Mouse (Mus musculus) gastrocnemius, postnatal 25 days (tissue): ENCODE measurements around the gene Rasgrf2. TPM values are rescaled to one million over a fixed set of nuclear protein-coding genes. Genes with fewer than 3 reads are reported as not detected.
"Not testable (repeated sequence)": the region's sequence is repeated elsewhere in the genome, so short reads cannot be mapped to it uniquely, and the experiment has no call there.

Source experiments
- DNase-seq: peaks from one replicate; pipeline ENCODE4 v3.0.0; 2022
- long read RNA-seq, 2 experiments: library from polyadenylated mRNA; stranded (forward); transcript quantifications; one replicate each; pipeline ENCODE4 v2.0.0; 2021
- total RNA-seq, 2 experiments: library from RNA; stranded (reverse); gene quantifications; 1 replicate in 1 of 2; 2 replicates in 1 of 2; pipeline ENCODE4 v1.2.3; 2021

Rasgrf2 gene
- 1 to 10 TPM; 3.3 to 4.8 TPM for total RNA-seq
- long read RNA-seq, experiment 1, result 0 reads
- long read RNA-seq, experiment 2, result 0 reads

GRCm38 (mm10) chr13:92131384-92132150 lies at the start of gene Rasgrf2:
Gene Rasgrf2, minus strand, starts transcription at chr13:92131656.
- peak; percentile 17 for DNase-seq

DNA sequence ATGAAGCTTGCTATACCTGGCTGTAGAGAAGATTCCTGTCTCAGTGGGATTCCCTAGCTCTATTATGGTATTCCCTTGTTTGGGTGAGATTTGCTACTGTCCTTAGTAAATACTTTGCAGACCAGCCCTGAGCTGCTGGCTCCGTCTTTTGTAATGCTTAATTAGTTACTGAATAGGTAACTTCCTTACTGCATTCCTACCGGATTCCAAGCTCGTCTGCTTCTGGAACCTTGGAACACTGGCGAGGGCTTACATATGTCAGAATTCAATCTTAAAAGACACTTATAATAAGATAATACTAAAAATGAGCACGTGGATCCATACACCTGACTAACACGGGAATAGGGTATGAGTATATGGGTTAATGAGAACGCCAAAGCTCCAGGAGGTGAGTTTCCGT lies 41.2 kb upstream of the Rasgrf2 start:
- not testable (repeated sequence) for DNase-seq

DNA sequence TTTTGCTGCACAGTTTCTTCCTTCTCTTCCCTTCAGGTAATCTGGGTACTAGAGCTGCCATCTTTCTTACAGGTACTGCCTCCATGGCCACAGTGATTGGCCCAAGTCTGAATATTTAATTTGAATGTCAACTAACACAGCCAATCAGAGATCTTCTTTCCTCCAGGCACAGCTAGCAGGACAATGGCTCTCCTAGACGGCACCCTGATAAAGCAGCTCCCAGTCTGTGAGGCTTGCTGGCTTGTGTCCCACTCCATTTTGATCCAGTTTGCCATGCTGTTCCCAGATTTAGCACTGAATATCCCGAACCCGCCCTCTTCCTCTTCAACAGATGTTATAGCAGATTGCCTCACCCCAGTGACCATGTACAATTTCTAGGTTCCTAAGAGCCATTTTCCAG lies 19.1 kb upstream of the Rasgrf2 start:
- peak; percentile 5 for DNase-seq

GRCm38 (mm10) chr13:92148858-92149257 lies 17.4 kb upstream of the Rasgrf2 start:
- DNase-seq, result no peak

DNA sequence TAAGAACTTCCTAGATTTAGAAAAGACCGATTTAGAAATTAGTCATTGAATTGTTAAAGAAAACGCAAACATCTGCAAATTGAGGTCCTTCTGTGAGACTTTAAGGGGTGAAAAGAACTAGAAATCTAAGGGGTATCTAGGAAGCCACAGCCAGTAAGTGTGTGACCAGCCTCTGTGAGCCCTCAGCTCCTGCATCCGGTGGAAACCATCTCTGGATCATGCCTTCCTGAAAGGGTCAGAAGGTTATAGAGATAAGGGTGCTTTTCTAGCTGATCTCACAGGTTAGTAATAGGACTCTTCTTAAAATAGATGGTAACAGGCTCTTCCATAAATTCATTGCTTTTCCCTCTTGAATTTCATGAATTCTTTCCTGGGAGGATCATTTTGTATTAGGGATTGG lies 3.3 kb upstream of the Rasgrf2 start:
- DNase-seq, result no peak

DNA sequence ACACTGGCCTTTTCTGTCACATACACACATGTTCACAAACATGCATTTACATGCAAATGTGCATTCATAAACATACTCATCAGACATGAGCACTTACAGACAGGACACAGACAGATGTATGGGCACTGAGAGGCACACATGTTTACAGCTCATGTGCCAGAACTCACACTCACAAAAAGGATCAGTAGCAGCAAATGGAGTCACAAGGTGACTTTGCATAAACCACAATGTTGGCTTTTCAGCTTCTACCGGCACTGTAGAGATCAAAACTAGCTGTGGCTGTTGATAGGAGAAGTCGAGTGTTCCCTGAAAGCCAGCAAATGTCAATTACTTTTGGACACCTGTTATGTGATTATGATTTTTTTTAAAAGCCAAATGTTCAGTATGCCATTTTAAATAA lies 1.1 kb upstream of the Rasgrf2 start:
- DNase-seq, result no peak

DNA sequence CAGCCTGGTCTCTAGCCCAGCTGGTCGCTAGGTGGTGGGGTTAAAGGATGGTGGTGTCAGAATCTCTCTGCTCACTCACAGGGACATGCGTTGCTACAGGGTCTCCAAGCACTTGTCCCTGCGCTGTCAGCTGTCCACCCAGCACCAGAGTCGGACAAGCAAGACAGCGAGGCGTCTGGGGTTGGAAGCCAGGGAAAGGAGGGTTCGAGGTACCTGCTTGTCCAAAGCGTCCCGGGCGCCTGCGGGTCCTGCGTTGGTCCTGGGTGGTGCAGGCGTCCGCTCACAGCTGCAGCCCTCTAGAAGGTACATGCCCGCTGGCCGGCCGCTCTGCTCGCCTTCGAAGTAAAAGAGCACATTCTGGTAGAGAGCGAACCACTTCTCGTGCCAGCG lies 467 bp downstream of the Rasgrf2 start:
- DNase-seq, result no peak

DNA sequence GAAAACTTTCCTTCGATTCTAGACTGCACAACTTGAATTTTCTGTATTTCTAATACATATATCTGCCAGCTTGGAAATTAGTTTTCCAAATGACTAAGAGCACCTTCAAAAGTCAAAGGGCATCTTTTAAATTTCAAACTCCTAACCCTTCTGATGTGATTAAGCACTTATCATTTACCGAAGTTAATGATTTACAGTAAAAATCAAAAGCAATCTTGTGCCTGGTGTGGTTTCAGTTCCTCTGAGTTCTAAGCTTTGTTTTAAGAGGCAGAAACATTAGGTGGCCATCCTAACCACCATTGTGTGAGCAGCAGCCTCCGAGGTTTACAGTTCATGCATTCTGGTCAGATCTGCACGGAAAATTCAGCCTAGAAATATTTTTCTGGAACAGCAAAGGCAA lies 1.6 kb downstream of the Rasgrf2 start:
- no peak for DNase-seq

DNA sequence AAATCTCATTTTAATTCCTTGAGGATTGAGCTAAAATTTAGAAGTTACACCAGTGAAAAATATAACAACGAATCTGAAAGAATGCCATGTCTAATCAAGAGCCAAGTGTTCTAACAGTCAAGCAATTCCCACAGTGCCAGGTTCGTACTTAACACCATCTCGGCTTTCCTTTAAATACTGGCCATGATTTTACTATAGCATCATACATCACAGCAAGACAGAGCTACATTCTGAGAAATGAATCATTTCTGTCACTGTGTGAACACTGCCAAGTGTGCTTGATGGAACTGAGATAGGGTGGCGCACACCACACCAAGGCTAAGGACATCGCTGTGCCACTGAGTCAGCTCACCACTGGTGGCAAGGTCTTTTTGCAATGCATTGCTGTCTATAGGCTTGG lies 5.6 kb downstream of the Rasgrf2 start:
- no peak for DNase-seq

DNA sequence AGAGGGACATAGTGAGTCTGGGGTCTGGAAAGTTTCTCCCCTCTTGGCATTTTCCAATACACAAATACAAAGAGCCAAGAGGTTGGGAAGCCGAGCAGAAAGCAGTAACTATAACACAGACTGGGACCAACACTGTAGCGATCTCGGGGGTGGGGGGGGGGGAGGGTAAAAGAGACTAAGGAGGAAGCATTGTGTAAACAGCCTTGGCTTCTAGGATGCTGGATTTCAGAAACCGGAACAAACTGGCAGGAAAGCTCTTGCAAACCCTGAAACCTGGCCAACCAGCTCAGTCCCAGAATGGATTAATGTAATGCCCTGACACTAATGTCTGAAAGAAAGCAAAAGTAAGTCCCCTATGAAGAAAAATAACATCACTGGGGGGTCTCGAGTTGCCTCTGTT lies 11.8 kb downstream of the Rasgrf2 start:
- no peak for DNase-seq

- no peak for DNase-seq
These were observed 17.4 kb downstream of the Rasgrf2 start for GRCm38 (mm10) chr13:92114076-92114475.

DNA sequence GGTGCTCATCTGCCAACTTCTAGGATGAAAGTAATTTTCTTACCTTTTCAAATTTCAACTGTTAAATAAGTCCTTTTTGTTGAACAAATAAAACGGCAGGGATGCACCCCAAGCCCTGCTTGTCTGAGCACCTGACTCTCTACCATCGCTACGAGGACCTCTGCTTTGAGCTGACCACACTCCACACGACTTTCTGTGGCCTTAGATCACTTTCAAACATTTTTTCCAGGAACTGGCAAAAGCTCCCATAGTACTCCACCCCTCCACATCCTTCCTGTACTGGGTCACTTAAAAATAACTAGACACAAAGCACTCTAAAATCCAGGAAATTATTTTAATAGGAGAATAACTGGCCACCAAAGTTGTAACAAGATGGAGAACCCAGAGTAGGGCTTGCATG lies 23.2 kb downstream of the Rasgrf2 start:
- DNase-seq, result no peak

- no peak for DNase-seq
These were observed 27.2 kb downstream of the Rasgrf2 start for GRCm38 (mm10) chr13:92104259-92104658.

DNA sequence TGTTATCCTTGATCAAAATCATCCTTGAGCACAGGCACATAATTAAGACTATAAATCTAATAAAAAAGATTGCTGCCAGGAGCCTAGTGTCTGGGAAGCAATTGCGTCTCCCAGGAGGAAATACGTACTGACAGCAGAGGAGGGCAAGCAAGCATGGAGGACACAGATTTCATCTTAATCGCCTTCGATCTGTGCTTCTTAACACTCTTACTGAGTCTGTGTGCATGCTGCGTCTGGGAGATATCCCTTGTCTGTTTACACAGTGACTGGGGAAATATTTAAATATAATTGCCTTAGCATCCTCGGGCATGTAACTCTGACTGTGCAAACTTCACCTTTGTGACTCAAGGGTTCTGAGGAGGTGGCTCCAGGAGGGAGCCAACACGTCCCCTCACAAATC lies 33.0 kb downstream of the Rasgrf2 start:
- DNase-seq, result no peak

DNA sequence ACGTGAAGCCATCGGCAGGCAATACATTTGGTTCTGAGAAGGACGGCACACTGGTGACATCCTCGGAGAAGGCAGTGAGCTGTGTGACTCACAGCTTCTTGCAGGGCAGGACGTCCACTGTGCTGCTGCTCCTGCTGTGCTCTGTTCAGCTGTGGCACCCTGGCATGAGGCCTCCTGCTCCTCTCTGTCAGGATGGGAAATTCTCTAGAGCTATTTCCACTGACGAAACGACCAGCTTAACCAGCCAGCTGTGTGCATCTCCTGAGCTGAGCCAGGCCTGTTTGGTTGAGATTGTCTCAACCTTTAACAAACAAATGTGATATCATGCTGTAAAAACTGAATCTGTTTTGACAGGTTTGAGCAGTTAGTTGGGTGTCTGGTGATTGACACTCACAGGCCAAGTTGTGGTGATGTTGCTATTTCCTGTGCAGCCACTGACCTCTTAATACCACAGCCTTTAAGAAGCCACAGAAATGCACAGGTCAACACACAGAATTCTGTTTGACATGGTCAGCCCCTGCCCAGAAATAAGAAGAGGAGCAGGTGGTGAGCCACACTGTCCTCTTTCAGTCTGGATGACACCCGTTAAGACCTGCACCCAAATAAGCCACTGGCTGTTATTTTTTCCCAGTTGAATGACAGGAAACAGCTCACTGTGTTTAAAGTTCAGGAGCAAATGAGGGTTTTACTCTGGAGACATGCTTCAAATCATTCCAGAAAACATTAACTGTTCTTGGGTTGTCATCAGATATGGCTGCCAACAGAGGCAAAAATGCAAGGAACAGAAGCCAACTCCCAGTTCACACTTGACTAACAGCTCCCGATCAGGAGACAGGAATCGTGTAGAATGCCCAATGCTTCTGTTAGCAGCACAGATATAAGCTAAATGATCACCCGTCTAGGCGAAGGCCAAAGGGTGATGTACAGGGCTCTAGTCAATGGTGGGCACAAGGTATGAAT lies 36.0 kb downstream of the Rasgrf2 start:
- no peak for DNase-seq

GRCm38 (mm10) chr13:92093712-92094290 lies 37.7 kb downstream of the Rasgrf2 start:
- no peak for DNase-seq

GRCm38 (mm10) chr13:92073111-92073510 lies 58.3 kb downstream of the Rasgrf2 start:
- no peak for DNase-seq

DNA sequence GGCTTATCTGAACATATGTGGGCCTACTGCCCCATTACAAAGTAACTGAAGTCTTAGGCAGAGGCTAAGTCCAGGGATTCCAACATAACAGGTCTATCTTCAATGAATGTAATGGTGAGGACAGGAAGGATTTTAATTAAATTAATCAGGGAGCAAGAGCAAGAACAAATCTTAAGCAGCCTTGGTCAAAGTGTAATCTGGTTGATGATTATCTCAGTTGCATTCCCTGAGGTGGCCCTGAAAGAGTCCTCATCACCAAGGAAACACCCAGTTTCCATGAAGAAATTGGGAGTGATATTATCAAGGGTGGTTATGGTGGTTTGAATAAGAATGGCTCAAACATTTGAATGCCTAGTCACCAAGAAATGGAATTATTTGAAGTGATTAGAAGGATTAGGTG lies 62.8 kb downstream of the Rasgrf2 start:
- DNase-seq, result no peak

DNA sequence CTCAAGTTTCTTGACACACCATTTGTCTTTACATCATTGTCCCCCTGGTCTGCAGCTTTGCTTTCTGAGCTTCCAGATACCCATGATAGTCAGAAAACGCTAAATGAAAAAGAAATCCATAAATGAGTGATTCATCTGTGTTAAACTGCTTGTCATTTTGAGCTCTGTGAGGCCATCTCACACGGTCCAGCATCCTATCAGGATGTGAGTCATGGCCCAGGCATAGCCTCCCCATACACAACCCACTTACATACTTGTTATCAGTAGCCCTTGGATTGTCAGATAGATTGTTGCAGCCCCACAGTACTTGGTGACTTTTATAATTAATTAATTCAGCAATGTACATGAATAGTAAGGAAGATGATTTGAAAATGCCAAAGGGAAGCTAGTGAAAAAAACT lies 63.6 kb downstream of the Rasgrf2 start:
- no peak for DNase-seq

- DNase-seq, result no peak
These were observed 77.7 kb downstream of the Rasgrf2 start for GRCm38 (mm10) chr13:92053748-92054147.

DNA sequence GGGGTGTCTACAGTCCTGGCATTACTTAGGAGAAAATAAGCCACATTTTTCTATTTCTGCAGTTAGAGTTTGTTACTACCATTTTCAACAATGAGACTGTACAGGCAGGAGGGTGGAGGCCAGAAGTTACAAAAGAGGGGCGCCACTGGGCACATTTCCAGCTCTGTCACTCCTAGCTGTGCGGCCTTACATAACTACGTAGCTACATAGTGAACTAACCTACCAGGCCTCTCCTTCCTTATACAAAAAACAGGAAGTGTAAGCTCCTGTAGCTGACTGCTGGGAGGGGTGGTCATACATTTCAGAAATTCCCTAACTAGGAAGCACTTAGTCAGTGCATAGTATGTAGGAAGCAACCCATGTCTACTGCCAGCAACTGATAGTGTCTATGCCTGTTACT lies 78.5 kb downstream of the Rasgrf2 start:
- DNase-seq, result no peak

DNA sequence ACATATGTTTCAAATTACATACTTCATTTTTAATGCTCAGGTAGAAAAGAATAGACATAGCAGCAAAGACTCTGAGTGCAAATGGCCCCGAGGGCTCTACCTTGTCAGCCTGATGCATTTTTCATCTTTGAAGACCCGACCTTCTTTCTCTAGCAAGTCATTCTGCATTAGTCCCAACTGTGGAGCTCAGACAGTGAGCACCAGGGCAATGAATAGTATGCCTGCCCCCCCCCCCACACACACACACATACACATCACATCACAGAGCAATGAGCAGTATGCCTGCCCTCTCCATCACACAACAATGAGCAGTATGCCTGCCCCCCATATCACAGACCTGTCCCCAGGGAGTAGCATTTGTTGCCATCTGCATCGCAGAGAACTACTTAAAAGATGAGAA lies 80.2 kb downstream of the Rasgrf2 start:
- no peak for DNase-seq
